Mouse (Mus musculus): ENCODE results near the gene Tshr.
"Not testable (repeated sequence)": the region's sequence is repeated elsewhere in the genome, so short reads cannot be mapped to it uniquely, and the experiment has no call there.

Gene Tshr

DNA sequence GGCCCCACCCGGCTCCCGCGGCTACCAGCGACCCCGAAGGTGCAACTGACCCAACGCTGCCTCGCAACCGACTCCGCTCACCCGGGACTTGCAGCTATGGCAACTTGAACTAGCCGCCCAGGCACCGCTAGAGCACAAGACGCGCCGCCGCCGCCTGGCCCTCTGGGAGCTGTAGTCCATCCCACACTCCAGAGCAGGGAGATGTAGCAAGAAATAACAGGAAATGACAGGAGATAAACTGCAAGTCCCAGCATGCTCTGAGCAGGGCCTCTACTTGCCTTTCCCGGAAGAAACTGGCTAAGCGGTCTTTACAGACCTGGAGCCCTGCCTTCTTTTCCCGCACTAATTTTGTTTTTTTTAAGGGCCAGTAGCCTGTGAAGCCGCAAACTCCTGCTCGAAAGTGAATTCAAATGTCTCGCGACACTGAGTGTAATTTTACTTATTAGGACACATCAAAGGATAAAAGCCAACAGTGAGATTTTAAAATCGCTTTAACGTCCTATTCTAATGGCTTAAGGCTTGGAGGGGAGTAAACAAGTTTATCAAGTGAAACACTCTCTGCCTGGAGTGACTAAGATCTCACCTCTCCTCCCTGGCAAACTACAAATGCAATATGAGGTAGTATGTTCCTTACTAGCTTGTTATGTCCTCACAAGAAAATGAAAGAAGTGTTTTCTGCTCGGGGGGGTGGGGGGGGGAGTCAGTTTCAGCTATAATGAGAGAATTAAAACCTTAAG is at the start of gene Tshr, which contains the start of gene Cep128:
Gene Tshr, plus strand, starts transcription at position 283 of the 737 bp plus-strand sequence.
Gene Cep128, minus strand, starts transcription at position 129 of the 737 bp plus-strand sequence.
- DNase-seq (ENCODE audit: low spot score in 2 of 2): peak; percentile 86 to 94

DNA sequence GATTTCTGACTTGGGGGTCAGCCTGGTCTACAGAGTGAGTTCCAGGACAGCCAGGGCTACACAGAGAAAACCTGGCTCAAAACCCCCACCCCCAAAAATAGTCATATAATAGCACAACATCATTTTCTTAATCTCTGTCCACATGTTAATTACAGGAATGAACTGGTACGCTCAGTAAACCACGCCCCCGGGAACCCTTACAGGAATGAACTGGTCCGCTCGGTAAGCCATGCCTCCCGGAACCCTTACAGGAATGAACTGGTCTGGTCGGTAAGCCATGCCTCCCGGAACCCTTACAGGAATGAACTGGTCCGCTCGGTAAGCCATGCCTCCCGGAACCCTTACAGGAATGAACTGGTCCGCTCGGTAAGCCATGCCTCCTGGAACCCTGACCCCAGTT is 45.7 kb upstream of the Tshr start:
- DNase-seq (ENCODE audit: low spot score in 2 of 2): not testable (repeated sequence)

DNA sequence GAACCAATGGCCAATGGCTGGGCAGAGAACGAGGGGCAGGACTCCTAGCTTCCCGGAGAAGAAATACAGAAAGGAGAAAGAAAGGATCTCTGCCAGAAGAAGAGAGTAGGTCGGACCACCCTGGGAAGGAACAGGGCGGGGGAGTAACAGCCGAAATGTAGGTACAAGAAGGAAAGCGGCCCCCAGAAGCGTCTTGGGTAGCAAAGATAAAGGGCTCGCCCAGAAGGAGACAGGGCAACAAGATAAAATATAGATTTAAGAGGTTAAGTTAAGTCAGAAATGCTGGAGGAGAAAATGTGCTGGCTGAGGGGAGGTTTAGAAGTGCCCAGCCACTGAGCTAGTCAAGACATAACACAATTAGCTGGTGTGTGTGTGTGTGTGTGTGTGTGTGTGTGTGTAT is 30.6 kb upstream of the Tshr start:
- DNase-seq (ENCODE audit: low spot score in 2 of 2): no peak

DNA sequence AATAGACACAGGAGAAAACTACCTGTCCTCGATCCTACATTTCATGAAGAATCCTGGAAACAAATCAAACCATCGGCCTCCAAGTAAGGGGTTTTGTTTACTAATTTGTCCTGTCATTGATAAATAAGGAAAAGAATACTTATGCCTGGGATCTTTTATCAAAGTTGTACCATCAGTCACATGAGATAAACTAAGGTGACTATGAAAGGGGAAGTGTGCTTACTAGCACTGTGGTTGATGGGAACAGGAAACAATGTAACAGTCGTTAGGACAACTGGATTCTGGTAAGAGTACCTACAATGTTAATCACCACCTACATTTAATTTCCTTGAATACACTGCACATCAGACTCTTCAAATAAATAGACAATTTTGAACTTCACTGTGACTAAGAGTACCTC is 15.2 kb upstream of the Tshr start:
- no peak for DNase-seq (ENCODE audit: low spot score in 2 of 2)

DNA sequence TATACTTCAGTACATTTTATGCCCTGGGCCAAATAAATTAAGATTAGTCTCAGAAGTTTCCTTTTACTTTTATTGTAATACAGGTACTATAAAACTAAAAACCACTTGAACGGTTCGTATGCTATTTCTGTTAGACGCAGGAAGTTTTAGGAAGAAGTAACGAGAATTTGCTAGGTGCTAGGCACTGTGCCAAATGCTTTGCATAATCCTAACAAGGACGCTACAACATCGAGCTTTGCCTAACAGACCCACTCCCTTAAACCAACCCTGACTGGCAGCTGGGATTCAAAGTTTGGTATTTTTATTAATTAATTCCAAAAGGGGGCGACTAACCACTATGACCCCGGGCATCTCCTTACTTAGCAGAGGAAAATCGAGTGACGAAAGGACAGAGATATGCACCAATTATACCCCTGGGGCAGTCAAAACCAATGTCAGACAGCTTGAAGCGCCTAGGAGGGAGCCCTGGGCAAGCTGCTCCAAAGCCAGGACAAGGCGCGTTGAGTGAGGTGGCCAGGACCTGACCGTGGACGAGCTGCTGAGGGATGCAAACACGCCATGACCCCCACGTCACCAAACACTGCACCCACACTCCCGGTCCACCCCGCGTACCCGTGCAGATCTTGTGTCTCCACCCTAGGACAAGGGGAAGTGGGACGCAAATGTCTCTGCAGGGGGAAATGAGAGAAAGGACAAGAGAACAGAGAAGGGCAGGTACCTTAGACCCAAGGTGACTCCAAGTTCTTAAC is 673 bp upstream of the Tshr start:
- DNase-seq (ENCODE audit: low spot score in 2 of 2): peak in 1 of 2 experiments; percentile 6

DNA sequence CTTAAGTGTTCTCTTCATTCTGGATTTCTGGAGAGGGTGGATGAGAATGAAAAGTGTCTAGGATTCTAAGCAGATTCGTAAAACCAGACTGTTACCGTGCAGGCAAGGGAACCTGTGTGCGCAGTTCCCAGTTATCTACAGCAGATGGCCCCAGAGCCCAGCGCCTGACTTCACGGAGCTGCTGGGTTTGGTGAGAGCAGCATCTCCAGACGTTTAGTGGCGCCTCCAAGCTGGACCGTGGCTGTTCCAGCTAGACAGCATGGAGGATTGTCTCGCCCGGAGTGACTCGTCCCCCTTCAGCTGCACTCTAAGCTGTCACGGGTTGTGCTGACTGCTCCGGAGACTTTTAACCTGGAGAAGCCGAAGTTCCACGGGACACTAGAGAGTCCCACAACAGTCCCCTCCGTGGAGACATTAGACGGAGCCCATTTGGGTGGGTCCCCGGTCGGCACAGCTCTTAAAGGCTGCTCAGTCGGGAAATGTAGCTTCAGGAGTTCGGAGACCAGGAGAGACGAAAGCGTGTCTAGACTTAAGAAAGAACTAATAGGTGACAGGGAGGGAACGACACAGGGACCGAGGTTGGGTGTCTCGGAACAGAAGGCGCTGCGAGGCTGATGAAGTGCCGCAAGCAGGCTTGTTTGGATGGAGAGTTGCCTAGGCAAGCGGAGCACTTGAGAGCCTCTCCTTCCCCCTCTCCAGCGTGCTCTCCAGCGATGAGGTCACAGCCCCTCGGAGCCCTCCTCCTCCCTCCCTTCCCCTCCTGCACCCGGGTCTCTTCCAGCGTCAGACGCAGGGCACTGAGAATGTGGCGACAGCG is 16.1 kb downstream of the Tshr start:
- DNase-seq (ENCODE audit: low spot score in 2 of 2): peak in 1 of 2 experiments; percentile 86

DNA sequence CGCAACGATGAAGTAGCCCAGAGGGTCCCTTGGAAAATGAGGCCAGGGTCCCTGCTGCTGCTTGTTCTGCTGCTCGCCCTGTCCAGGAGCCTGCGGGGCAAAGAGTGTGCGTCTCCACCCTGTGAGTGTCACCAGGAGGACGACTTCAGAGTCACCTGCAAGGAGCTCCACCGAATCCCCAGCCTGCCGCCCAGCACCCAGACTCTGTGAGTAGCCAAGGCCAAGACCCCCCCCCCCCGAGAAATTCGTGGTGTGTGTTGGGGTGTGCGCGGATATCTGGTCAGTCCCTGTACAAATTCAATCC is 16.6 kb downstream of the Tshr start:
- DNase-seq (ENCODE audit: low spot score in 2 of 2): no peak

DNA sequence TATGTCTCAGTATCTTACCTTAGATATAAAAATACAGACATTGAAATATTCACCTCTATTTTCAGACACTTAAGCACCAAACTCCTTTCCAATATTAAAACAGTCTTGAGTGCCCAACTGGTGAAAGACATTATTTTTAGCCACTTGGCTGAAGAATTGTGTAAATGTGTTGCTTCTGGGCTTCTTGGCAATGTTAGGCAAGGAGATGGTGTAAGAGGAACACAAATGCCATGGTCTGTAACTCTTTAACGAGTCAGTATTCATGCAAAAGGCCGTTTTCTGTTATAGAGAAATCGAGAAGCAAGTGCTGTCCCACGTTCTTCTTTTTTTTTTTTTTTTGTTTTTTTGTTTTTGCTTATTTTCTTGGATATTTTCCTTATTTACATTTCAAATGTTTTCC is 25.9 kb downstream of the Tshr start:
- DNase-seq (ENCODE audit: low spot score in 2 of 2): no peak

DNA sequence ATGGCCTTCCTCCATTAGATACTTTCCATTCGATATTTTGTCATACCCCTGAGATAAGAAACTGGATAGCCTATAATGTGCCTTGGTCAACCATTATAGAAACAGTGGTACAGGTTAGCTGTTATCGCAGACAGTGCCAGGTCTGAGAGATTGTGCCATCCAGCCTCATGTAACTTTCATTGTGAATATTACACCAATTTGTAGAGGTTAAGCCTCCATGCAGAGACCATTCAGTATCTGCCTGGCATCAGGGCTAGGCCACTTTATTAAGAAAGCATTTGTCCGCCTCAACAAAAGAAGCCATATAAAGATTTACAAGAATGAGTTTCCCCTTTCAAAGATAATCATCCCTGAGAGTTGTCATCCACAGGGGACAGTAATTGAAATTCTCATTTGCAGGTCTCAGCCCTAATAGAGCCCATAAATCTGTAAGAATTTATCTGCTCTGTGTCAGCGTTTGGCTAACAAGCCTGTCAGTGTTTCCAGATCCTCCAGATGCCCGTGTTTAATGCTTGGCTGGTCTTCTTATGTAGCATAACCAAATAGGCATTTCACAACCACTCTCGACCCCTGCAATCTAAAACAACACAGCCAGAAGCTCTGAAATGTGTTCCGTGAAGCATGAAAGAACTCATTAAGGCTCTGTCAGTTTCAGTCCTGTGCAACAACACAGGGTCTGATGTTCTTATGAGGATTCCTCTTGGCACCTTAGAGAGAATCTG is 28.3 kb downstream of the Tshr start:
- no peak for DNase-seq (ENCODE audit: low spot score in 2 of 2)

DNA sequence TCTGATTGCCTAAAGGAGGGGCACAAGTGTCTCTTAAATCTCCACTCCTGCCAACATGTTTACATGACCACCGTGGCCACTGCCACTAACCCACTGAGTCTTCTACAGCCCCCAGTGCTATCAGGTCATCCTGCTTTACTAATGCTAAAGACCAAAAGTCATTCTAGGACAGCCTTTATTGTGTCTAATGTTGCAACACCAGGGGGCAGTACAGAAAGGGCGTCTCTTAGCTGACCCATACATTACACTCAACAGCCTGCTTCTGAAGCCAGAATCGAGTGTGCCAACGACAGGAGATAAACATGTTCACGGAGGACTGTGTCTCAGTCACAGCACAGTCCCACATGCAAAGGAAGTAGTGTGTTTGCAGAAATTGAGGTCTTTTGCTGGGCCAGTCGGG is 30.7 kb downstream of the Tshr start:
- DNase-seq (ENCODE audit: low spot score in 2 of 2): no peak

DNA sequence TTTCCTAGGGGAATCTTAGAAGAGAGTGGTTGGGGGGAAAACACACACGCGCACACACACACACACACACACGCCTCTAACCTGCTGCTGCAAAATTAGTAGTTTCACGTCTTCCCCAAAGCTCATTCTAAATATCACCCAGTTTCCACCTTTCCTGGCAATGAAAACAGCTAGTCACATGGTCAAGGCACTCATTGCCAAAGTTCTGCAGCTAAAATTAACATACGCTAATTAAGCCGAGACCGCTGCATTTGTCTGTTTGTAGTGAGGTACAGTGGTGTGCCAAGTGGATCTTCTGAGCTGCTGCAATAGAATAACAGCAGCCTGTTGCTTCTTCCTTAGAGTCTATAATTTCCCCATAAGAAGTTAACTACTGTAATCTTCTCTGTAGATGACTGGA is 32.5 kb downstream of the Tshr start:
- no peak for DNase-seq (ENCODE audit: low spot score in 2 of 2)

DNA sequence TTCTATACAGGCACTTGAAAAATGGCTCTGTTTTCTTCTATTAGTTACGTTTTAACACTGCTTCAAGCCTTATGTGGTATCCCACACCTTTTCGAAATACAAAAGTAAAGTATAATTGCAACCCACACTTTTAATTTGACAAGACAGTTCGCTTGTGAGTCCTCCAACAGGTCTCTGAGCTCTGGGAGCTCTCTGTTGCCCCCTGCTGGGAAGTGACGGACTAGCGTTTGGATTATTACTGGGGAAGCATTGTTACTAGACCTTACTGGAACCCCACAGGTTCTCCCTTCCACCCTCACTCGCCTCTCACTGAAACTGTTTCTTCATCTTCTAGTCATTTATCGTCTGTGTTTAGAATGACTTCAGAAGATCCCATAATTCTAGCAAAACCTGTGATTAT is 34.4 kb downstream of the Tshr start:
- peak in 1 of 2 experiments; percentile 75 for DNase-seq (ENCODE audit: low spot score in 2 of 2)

DNA sequence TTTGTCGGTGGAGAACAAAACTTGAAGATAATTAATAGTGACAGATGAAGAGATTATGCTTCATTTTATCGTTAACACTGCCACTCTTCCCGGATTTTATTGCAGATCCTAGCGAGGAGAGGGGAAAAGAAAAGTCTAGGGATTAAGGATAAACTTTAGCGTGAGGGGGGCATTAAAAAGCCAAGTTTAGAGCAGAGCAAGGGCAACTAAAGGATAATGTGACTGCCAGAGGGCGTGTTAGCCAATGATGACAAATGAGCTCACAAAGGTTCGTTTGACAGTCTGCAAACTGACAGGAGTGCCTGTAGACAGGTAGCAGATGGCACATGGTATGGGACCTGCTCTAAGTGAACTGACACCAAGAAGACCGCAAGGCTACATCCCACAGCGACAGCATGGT is 36.9 kb downstream of the Tshr start:
- no peak for DNase-seq (ENCODE audit: low spot score in 2 of 2)

DNA sequence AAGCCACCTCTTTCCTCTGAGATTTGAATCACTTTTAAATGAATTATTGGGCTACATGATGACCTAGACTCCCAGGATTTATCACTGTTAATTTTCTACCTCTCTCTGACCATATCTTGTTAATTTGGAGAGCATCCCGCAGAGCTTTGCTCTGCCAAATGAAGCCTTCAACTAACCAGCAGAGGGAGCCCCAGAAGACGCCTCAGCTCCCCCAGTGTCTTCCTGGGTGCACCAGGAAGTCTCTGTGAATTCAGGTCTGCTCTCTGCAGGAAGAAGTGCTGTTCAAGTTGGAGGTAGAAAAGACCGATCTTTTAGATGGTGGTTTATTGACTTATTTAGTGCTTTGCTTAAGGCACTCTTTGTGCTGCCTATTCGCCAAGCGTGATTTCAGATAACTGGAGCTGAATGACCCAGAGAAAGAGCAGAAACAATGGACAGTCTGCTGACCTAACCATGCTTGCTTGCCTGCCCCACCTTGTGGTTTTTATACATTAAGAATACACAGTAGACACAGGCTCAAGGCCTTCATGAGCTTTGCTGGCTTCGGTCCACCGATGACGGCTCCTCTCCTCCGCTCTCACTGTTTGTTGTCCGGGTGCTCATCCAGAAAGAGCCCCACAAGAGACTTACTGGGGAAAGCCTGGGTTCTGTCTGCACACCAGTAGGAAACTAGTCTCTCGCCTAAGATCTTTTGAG is 38.9 kb downstream of the Tshr start:
- peak in 1 of 2 experiments; percentile 37 for DNase-seq (ENCODE audit: low spot score in 2 of 2)

DNA sequence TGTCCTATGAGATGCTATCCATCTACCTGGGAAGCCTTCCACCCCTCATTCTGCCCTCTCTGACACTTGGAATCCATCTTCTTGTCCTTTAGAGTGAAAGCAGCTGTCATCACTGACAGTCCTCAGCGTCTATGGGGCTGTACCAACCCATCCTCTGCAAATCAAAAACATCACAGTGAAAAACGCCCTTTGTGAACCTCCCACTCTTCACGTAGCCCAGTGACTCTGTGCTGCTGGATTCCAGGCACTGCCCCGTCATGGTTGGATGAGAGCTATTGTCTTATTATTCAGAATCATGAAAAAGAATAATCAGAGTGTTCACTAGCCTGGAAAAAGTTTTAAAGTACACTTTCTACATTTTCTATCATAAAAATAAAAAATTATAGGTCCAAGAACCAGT is 42.1 kb downstream of the Tshr start:
- DNase-seq (ENCODE audit: low spot score in 2 of 2): no peak

DNA sequence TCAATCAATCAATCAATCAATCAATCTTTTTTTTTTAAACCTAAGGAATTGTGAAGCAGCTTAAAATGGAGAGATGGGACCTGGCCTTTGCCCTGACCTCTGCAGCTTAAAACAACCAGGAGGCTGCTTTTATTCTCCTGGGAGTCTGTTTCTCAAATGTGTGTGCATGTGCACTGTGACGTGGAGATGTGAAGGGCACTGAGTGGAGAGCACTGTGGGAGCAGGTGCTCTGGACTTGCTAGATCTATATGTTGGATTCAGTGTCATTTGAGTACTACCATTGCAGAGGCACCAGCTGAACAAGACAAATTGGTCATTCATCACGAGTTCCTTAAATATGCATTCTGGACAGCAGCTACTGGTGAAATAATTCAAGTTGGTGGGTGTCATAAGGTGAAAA is 42.8 kb downstream of the Tshr start:
- DNase-seq (ENCODE audit: low spot score in 2 of 2): no peak

DNA sequence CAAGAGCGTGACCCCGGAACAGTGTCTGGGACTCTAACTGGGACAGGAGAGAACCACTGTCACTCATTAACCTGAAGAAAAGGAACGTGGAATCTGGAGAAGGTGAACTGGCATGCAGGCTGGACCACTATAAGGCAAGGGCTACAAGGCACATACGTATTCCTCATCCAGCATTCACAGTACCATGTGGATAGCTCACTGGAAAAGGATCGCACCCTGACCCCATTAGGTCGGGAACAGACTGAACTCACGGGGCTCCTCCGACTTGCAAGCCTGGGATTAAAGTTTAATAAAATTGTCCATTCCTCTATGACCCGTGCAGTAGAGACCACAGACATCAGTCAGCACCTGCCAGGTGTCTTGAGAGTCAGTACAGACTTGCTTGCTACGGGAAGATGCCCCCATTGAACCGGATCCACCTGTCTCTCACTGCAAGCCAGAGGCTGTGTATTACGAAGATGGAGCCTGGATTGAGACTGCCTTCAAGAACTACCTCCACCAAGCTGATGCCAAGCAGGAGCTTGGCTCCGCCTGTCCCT is 97.9 kb downstream of the Tshr start:
- no peak for DNase-seq (ENCODE audit: low spot score in 2 of 2)

DNA sequence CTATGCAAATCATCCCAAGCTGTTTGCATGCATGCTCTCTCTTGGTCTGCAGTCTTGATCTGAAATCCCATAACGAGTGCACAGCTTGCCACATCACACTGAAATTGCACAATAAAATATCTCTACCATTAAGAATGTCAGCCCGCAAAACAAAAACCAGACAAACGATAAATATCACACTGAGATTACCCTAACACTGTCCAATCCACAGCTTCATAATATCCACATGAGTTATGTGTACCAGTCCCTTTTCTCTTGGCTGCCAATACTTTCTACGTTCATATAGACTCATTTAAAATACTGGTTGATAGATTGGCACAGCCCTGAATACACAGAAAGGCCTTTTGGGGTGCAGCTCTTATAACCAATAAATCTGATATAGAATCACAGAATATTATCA is 102.0 kb downstream of the Tshr start:
- no peak for DNase-seq (ENCODE audit: low spot score in 2 of 2)

DNA sequence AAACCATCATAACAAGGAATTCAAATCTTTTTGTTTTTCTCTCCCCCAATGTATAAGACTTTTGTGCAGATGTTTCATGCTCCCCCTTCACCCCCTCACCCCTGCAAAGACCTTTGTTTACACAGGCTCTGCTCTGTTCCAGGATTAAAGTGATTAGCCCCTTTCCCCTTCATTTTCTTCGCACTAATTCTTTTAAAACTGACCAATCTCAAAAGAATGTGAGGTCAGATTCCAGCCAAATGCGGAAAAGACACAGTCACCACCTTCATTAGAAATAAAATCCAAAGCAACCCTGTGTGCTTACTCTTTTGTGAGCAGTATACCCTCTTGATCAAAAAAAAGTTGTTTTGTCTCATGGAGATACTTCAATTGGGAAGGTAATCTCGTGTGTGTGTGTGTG is 104.0 kb downstream of the Tshr start:
- DNase-seq (ENCODE audit: low spot score in 2 of 2): no peak

DNA sequence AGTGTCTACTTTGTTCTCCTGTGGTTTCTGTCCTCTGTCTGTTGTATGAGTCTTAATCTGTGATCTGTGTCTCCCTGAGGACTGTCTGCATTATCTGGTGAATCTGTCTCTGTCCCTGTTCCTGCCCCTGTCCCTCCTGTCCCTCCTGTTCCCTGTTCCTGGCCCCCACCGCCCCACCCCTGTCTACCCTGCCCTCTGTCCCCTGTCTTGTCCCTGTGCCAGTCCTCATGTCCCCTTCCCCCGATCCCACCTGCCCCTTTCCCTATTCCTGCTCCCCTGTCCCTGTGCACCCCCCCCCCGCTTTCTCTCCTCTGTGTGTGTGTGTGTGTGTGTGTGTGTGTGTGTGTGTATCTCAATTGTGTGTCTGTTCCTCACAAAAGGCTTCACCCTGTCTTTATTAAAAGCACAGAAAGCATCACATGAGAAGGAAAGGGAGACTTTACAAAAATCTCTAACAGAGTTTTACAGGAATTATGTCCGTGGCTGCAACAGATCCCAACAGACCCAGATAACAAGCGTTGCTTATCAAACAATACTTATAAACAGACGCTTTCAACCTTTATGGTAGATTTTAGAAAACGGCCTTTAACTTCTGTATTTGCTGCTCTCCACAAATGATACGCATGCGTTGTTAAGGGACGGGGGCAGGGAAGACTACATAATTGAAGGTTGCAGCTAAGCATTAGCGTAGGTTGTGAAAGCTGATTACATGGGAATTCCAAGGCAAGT is 111.3 kb downstream of the Tshr start:
- no peak for DNase-seq (ENCODE audit: low spot score in 2 of 2)

DNA sequence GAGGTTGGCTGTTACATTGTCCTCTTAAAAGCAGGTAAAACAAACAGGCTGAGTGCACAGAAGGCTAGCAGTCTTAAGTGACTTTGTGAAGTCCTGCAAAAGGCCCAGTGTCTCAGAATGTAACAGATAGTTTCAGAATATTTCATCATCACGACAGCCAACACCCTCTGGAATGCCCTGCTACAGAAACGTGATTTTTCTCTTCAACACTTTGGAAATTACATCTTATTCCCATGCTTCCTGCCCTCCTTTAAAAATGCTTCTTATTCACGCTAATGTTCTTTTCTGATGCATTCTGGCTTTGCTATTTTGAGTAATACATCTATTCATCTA is 111.8 kb downstream of the Tshr start:
- no peak for DNase-seq (ENCODE audit: low spot score in 2 of 2)

Data from left cerebral cortex, adult 9 months (tissue).